Mouse (Mus musculus): ENCODE data around the gene Usp5. TPM values are rescaled to one million over a fixed set of nuclear protein-coding genes. Genes with fewer than 3 reads are reported as not detected.
"Not testable (repeated sequence)": the region's sequence is repeated elsewhere in the genome, so short reads cannot be mapped to it uniquely, and the experiment has no call there.

The Usp5 gene
- polyA plus RNA-seq, 1 experiment = 73.2 TPM

- TF ChIP-seq CTCF (IDR thresholded peaks at IDR 0.05; ENCODE audit: insufficient read depth, low read length) = peak; percentile 91
- TF ChIP-seq POLR2A (IDR thresholded peaks at IDR 0.05; ENCODE audit: borderline replicate concordance, extremely low read depth, low read depth, low read length) = no peak
- 13% methylated on average over 9 of the region's 9 CpGs for WGBS
- H3K4me3 ChIP-seq (replicated peaks; ENCODE audit: extremely low read depth, low read depth, low read length) = no peak overlapping the region
- H3K4me1 ChIP-seq (ENCODE audit: control insufficient read depth, insufficient read depth, low read length) = no peaks in the 10 kb centered on the region
- peak; percentile 90 for DNase-seq
These were observed 18.0 kb upstream of the Usp5 start for GRCm38 (mm10) chr6:124847305-124847704.

GRCm38 (mm10) chr6:124840241-124841167, 11.2 kb upstream of the Usp5 start, which contains the start of gene Gnb3:
Gene Gnb3 (minus strand): TSS chr6:124840275.
- no peaks in the 10 kb centered on the region for H3K4me1 ChIP-seq (ENCODE audit: control insufficient read depth, insufficient read depth, low read length)
- no peak for DNase-seq
- TF ChIP-seq CTCF (IDR thresholded peaks at IDR 0.05; ENCODE audit: insufficient read depth, low read length) (no peak), POLR2A (IDR thresholded peaks at IDR 0.05; ENCODE audit: borderline replicate concordance, extremely low read depth, low read depth, low read length) (no peak)
- 40% methylated on average over 15 of the region's 15 CpGs for WGBS
- no peak within 1 kb of the TSS for H3K4me3 ChIP-seq (replicated peaks; ENCODE audit: extremely low read depth, low read depth, low read length)

GRCm38 (mm10) chr6:124839805-124840204, 10.5 kb upstream of the Usp5 start:
- no peak for DNase-seq
- WGBS = 27% methylated on average over 8 of the region's 8 CpGs
- Histone ChIP-seq H3K4me1 (ENCODE audit: control insufficient read depth, insufficient read depth, low read length) (no peaks in the 10 kb centered on the region), H3K4me3 (replicated peaks; ENCODE audit: extremely low read depth, low read depth, low read length) (no peak overlapping the region)
- TF ChIP-seq POLR2A (IDR thresholded peaks at IDR 0.05; ENCODE audit: borderline replicate concordance, extremely low read depth, low read depth, low read length) (no peak), CTCF (IDR thresholded peaks at IDR 0.05; ENCODE audit: insufficient read depth, low read length) (no peak)

- DNase-seq = no peak
- Histone ChIP-seq H3K4me3 (replicated peaks; ENCODE audit: extremely low read depth, low read depth, low read length) (no peak overlapping the region), H3K4me1 (ENCODE audit: control insufficient read depth, insufficient read depth, low read length) (no peaks in the 10 kb centered on the region)
- 57% methylated on average over 7 of the region's 7 CpGs for WGBS
- TF ChIP-seq CTCF (IDR thresholded peaks at IDR 0.05; ENCODE audit: insufficient read depth, low read length) (no peak), POLR2A (IDR thresholded peaks at IDR 0.05; ENCODE audit: borderline replicate concordance, extremely low read depth, low read depth, low read length) (no peak)
These were observed 7.1 kb upstream of the Usp5 start for GRCm38 (mm10) chr6:124836411-124836810.

- Histone ChIP-seq H3K4me1 (ENCODE audit: control insufficient read depth, insufficient read depth, low read length) (no peaks in the 10 kb centered on the region), H3K4me3 (replicated peaks; ENCODE audit: extremely low read depth, low read depth, low read length) (no peak overlapping the region)
- 65% methylated on average over 10 of the region's 10 CpGs for WGBS
- no peak for TF ChIP-seq CTCF (IDR thresholded peaks at IDR 0.05; ENCODE audit: insufficient read depth, low read length)
- TF ChIP-seq POLR2A (IDR thresholded peaks at IDR 0.05; ENCODE audit: borderline replicate concordance, extremely low read depth, low read depth, low read length) = no peak
- DNase-seq = no peak
These were observed 6.2 kb upstream of the Usp5 start for GRCm38 (mm10) chr6:124835531-124835930.

GRCm38 (mm10) chr6:124834512-124835081, 5.3 kb upstream of the Usp5 start:
- 78% methylated on average over 6 of the region's 6 CpGs for WGBS
- DNase-seq = no peak
- Histone ChIP-seq H3K4me3 (replicated peaks; ENCODE audit: extremely low read depth, low read depth, low read length) (no peak overlapping the region), H3K4me1 (ENCODE audit: control insufficient read depth, insufficient read depth, low read length) (no peaks in the 10 kb centered on the region)
- TF ChIP-seq CTCF (IDR thresholded peaks at IDR 0.05; ENCODE audit: insufficient read depth, low read length) (no peak), POLR2A (IDR thresholded peaks at IDR 0.05; ENCODE audit: borderline replicate concordance, extremely low read depth, low read depth, low read length) (no peak)

- WGBS = 91% methylated on average over 8 of the region's 8 CpGs
- H3K4me1 ChIP-seq (ENCODE audit: control insufficient read depth, insufficient read depth, low read length) = peaks cover 3% of the 10 kb centered on the region
- no peak overlapping the region for H3K4me3 ChIP-seq (replicated peaks; ENCODE audit: extremely low read depth, low read depth, low read length)
- DNase-seq = no peak
- TF ChIP-seq CTCF (IDR thresholded peaks at IDR 0.05; ENCODE audit: insufficient read depth, low read length) (no peak), POLR2A (IDR thresholded peaks at IDR 0.05; ENCODE audit: borderline replicate concordance, extremely low read depth, low read depth, low read length) (no peak)
These were observed 2.4 kb upstream of the Usp5 start for GRCm38 (mm10) chr6:124831649-124832048.

GRCm38 (mm10) chr6:124831199-124831598, 1.9 kb upstream of the Usp5 start:
- H3K4me3 ChIP-seq (replicated peaks; ENCODE audit: extremely low read depth, low read depth, low read length); DNase-seq: not testable (repeated sequence)
- 96% methylated on average over 4 of the region's 4 CpGs for WGBS

GRCm38 (mm10) chr6:124829799-124830700, 766 bp upstream of the Usp5 start:
- TF ChIP-seq POLR2A (IDR thresholded peaks at IDR 0.05; ENCODE audit: borderline replicate concordance, extremely low read depth, low read depth, low read length) (peak; percentile 70; the same call in 1 of the 2 replicates), CTCF (IDR thresholded peaks at IDR 0.05; ENCODE audit: insufficient read depth, low read length) (no peak)
- peaks cover 3% of the 10 kb centered on the region for H3K4me1 ChIP-seq (ENCODE audit: control insufficient read depth, insufficient read depth, low read length)
- H3K4me3 ChIP-seq (replicated peaks; ENCODE audit: extremely low read depth, low read depth, low read length) = peak overlapping the region; percentile 64
- DNase-seq = peak; percentile 89
- WGBS = under 1% methylated on average over 38 of the region's 38 CpGs

More at GRCm38 (mm10) chr6:124831199-124831598, 1.9 kb upstream of the Usp5 start:
- not testable (repeated sequence) for H3K4me1 ChIP-seq (ENCODE audit: control insufficient read depth, insufficient read depth, low read length)

Measured in lung, adult 2 months (tissue).